In genomic region chr8:120472230-120472629, GRCm38 (mm10) we compare ENCODE assay signal across 11 mouse cellular contexts.
DNase-seq lines count a peak whose midpoint lies in the region; ATAC-seq and TF ChIP-seq lines count a peak whose summit lies in the region.
"Had no signal": no experiment of that assay in that cellular context is flagged by ENCODE, and none has a peak within 500 bp of the region (broad histone marks: within the 10 kb centered on the region; RNA-seq: fewer than 3 reads in every experiment).

No protein-coding gene starts in this region.

- H3K4me2 ChIP-seq in stomach, embryonic 16.5 days (ENCODE audit: low read depth, low read length): no peak overlapping the region
- H3K4me2 ChIP-seq in stomach, postnatal 0 days (replicated peaks; ENCODE audit: low read depth): no peak overlapping the region

- H3K27ac ChIP-seq in stomach, embryonic 16.5 days (ENCODE audit: low read length): peak overlapping the region; percentile 12; the same call in 1 of the 2 replicates
- H3K27ac ChIP-seq in stomach, postnatal 0 days (replicated peaks): no peak overlapping the region
- H3K27ac ChIP-seq in limb, embryonic 10.5 days: peak overlapping the region; percentile 26; the same call in 1 of the 2 replicates

- 0 out of 2 replicates have a peak overlapping the region, but pooled peaks have one; percentile 5 for H3K9ac ChIP-seq in stomach, embryonic 16.5 days (ENCODE audit: low read length)
- H3K9ac ChIP-seq in stomach, postnatal 0 days (ENCODE audit: low read length): no peak overlapping the region
- H3K9ac ChIP-seq: liver, postnatal 0 days had no signal

- TF ChIP-seq CTCF in stomach, postnatal 0 days (IDR thresholded peaks at IDR 0.05; ENCODE audit: low read depth): no peak

- no peak overlapping the region for H3K4me3 ChIP-seq in stomach, embryonic 16.5 days (replicated peaks; ENCODE audit: low read length)
- H3K4me3 ChIP-seq in stomach, postnatal 0 days (ENCODE audit: low read depth, low read length): no peak overlapping the region
- 0 out of 2 replicates have a peak overlapping the region, but pooled peaks have one; percentile 0 for H3K4me3 ChIP-seq in limb, embryonic 10.5 days

- peak; percentile 79 to 83 for DNase-seq in cerebellum, postnatal 14 days
- DNase-seq in cerebellum, postnatal 36 days: no peak
- no peak for DNase-seq in stomach, postnatal 0 days (ENCODE audit: low spot score)
- DNase-seq in limb, embryonic 10.5 days (ENCODE audit: low spot score): no peak
- no peak for DNase-seq in gastrocnemius, postnatal 10 days
- no peak for DNase-seq in spleen, postnatal 4 days (ENCODE audit: low spot score in 2 of 2)
- DNase-seq in kidney, postnatal 25 days: no peak
- DNase-seq: adrenal gland, postnatal 36 days; liver, postnatal 0 days had no signal

- no peak for TF ChIP-seq EP300 in stomach, postnatal 0 days (optimal IDR thresholded peaks at IDR 0.05)

- no peaks in the 10 kb centered on the region for H3K36me3 ChIP-seq in stomach, embryonic 16.5 days (ENCODE audit: control insufficient read depth, insufficient read depth, low read length)
- H3K36me3 ChIP-seq in stomach, postnatal 0 days (ENCODE audit: control insufficient read depth, insufficient read depth, low read length): no peaks in the 10 kb centered on the region
- H3K36me3 ChIP-seq in limb, embryonic 10.5 days: no peaks in the 10 kb centered on the region

- ATAC-seq in stomach, embryonic 16.5 days (ENCODE audit: insufficient read depth, low FRiP score): no peak
- ATAC-seq in stomach, postnatal 0 days (ENCODE audit: low FRiP score, low TSS enrichment): no peak
- ATAC-seq: intestine, embryonic 16.5 days; liver, postnatal 0 days had no signal

- H3K9me3 ChIP-seq in stomach, embryonic 16.5 days (replicated peaks; ENCODE audit: control insufficient read depth, low read length): no peaks in the 10 kb centered on the region
- no peaks in the 10 kb centered on the region for H3K9me3 ChIP-seq in stomach, postnatal 0 days (ENCODE audit: control insufficient read depth, low read length)
- no peaks in the 10 kb centered on the region for H3K9me3 ChIP-seq in limb, embryonic 10.5 days (replicated peaks)

- H3K27me3 ChIP-seq in stomach, embryonic 16.5 days (ENCODE audit: control insufficient read depth, insufficient read depth, low read length): no peaks in the 10 kb centered on the region
- H3K27me3 ChIP-seq in stomach, postnatal 0 days (ENCODE audit: control insufficient read depth, insufficient read depth, low read length): no peaks in the 10 kb centered on the region
- H3K27me3 ChIP-seq in limb, embryonic 10.5 days (ENCODE audit: low read depth, poor library complexity, severe bottlenecking): peaks cover 47% of the 10 kb centered on the region

- peaks cover 46% of the 10 kb centered on the region for H3K4me1 ChIP-seq in stomach, embryonic 16.5 days (ENCODE audit: control insufficient read depth, insufficient read depth, low read length)
- no peaks in the 10 kb centered on the region for H3K4me1 ChIP-seq in stomach, postnatal 0 days (replicated peaks; ENCODE audit: control insufficient read depth, insufficient read depth)
- H3K4me1 ChIP-seq in limb, embryonic 10.5 days: peaks cover 72% of the 10 kb centered on the region

- 26% methylated on average over 16 of the region's 16 CpGs for WGBS in stomach, embryonic 16.5 days
- 39% methylated on average over 16 of the region's 16 CpGs for whole genome bisulfite sequencing in stomach, postnatal 0 days
- WGBS in limb, embryonic 10.5 days: 34% methylated on average over 16 of the region's 16 CpGs

Comparison
In these comparisons a context has a peak if more than half of its experiments do, and no peak if none do; other contexts are left out.
1. DNase-seq: peak in cerebellum, postnatal 14 days (2 of 2); none in cerebellum, postnatal 36 days (0 of 2), stomach, postnatal 0 days (single experiment), limb, embryonic 10.5 days (single experiment), gastrocnemius, postnatal 10 days (single experiment), spleen, postnatal 4 days (0 of 2) and kidney, postnatal 25 days (0 of 2).